Mouse (Mus musculus) midbrain, embryonic 11.5 days (tissue): ENCODE measurements at regions not wholly inside any gene's neighbourhood (a gene's known extent, or its start where the extent isn't known, plus 50 kb on each side); places are given as distances from the start of the nearest gene placed in this dataset.

Experiments
- ATAC-seq: fragments of 200-750 bp; cut with Nextera tagmentation; 2 replicates; pipeline ENCODE4 v1.8.0; 2017; ENCODE audit warnings: moderate TSS enrichment, moderate library complexity; ENCODE audit not compliant: low FRiP score
- DNase-seq: peaks from one replicate; pipeline ENCODE4 v3.0.0; 2015; ENCODE audit warnings: low spot score; ENCODE audit errors: missing footprints
- H3K27ac ChIP-seq: fragments of 300-500 bp; sonication (generic); 2 replicates; pipeline ENCODE4 v1.5.1; 2014; ENCODE audit warnings: low read depth, low read length
- H3K27me3 ChIP-seq: fragments of 300-500 bp; sonication (generic); 2 replicates; pipeline ENCODE4 v1.6.1; 2014; ENCODE audit warnings: mild to moderate bottlenecking, low read length, moderate library complexity, mixed read lengths; ENCODE audit not compliant: control insufficient read depth, insufficient read depth
- H3K36me3 ChIP-seq: fragments of 300-500 bp; sonication (generic); 2 replicates; pipeline ENCODE4 v1.6.1; 2014; ENCODE audit warnings: mild to moderate bottlenecking, low read length, moderate library complexity, mixed read lengths; ENCODE audit not compliant: control insufficient read depth, insufficient read depth
- H3K4me1 ChIP-seq: fragments of 300-500 bp; sonication (generic); 2 replicates; pipeline ENCODE4 v1.6.1; 2014; ENCODE audit warnings: low read length; ENCODE audit not compliant: control insufficient read depth, insufficient read depth
- H3K4me2 ChIP-seq: fragments of 300-500 bp; sonication (generic); 2 replicates; pipeline ENCODE4 v1.6.1; 2014; ENCODE audit warnings: mild to moderate bottlenecking, moderate library complexity
- H3K4me3 ChIP-seq: fragments of 300-500 bp; sonication (generic); 2 replicates; pipeline ENCODE4 v1.5.1; 2014; ENCODE audit warnings: low read depth, low read length
- H3K9ac ChIP-seq: fragments of 300-500 bp; sonication (generic); 2 replicates; pipeline ENCODE4 v1.6.1; 2014; ENCODE audit warnings: low read length
- H3K9me3 ChIP-seq: fragments of 300-500 bp; sonication (generic); 2 replicates; pipeline ENCODE4 v1.6.1; 2016; ENCODE audit warnings: low read length; ENCODE audit not compliant: control insufficient read depth
- WGBS: fragments of 180-500 bp; shearing (Covaris S2); extraction: QIAGEN DNeasy Blood & Tissue Kit; methylation state at CpG from one replicate; pipeline ENCODE4 v1.1.7; 2014; 5-methylcytosine and 5-hydroxymethylcytosine counted together

- no peak overlapping the region for H3K4me3 ChIP-seq
- no peak for ATAC-seq
- H3K27me3 ChIP-seq: no peaks in the 10 kb centered on the region
- H3K27ac ChIP-seq: no peak overlapping the region
- H3K9ac ChIP-seq: no peak overlapping the region
- no peak for DNase-seq
- H3K36me3 ChIP-seq: no peaks in the 10 kb centered on the region
- H3K9me3 ChIP-seq: no peaks in the 10 kb centered on the region
- WGBS: 73% methylated on average over 1 of the region's 1 CpGs
- no peak overlapping the region for H3K4me2 ChIP-seq
- no peaks in the 10 kb centered on the region for H3K4me1 ChIP-seq
Observed at GRCm38 (mm10) chr12:56144359-56144758, 201.3 kb downstream of the Mbip start.

GRCm38 (mm10) chr12:56143789-56144188 lies 201.9 kb downstream of the Mbip start:
- H3K27me3 ChIP-seq: no peaks in the 10 kb centered on the region
- no peak overlapping the region for H3K4me3 ChIP-seq
- DNase-seq (no peak), ATAC-seq (no peak)
- no peaks in the 10 kb centered on the region for H3K4me1 ChIP-seq
- H3K9ac ChIP-seq: no peak overlapping the region
- H3K27ac ChIP-seq: no peak overlapping the region
- no peaks in the 10 kb centered on the region for H3K9me3 ChIP-seq
- WGBS: 66% methylated on average over 2 of the region's 2 CpGs
- no peaks in the 10 kb centered on the region for H3K36me3 ChIP-seq
- H3K4me2 ChIP-seq: no peak overlapping the region

- H3K4me3 ChIP-seq: no peak overlapping the region
- no peaks in the 10 kb centered on the region for H3K9me3 ChIP-seq
- no peaks in the 10 kb centered on the region for H3K4me1 ChIP-seq
- ATAC-seq (no peak), DNase-seq (no peak)
- WGBS: 89% methylated on average over 4 of the region's 4 CpGs
- H3K36me3 ChIP-seq: no peaks in the 10 kb centered on the region
- H3K27ac ChIP-seq: no peak overlapping the region
- no peak overlapping the region for H3K4me2 ChIP-seq
- H3K27me3 ChIP-seq: no peaks in the 10 kb centered on the region
- H3K9ac ChIP-seq: no peak overlapping the region
Observed at GRCm38 (mm10) chr12:56114446-56114845, 231.2 kb downstream of the Mbip start.

- Histone ChIP-seq H3K27ac (no peak overlapping the region), H3K36me3 (no peaks in the 10 kb centered on the region), H3K4me3 (no peak overlapping the region), H3K9me3 (no peaks in the 10 kb centered on the region), H3K9ac (no peak overlapping the region), H3K4me1 (no peaks in the 10 kb centered on the region), H3K4me2 (no peak overlapping the region), H3K27me3 (no peaks in the 10 kb centered on the region)
- ATAC-seq: no peak
- DNase-seq: no peak
Observed at GRCm38 (mm10) chr12:56081406-56081805, 245.3 kb downstream of the Brms1l start.

GRCm38 (mm10) chr12:56064183-56064582 lies 228.1 kb downstream of the Brms1l start:
- no peak for DNase-seq

GRCm38 (mm10) chr12:56058876-56059275 lies 222.8 kb downstream of the Brms1l start:
- Histone ChIP-seq H3K36me3 (no peaks in the 10 kb centered on the region), H3K4me2 (no peak overlapping the region), H3K4me3 (no peak overlapping the region), H3K9ac (no peak overlapping the region), H3K27ac (no peak overlapping the region), H3K4me1 (no peaks in the 10 kb centered on the region), H3K27me3 (no peaks in the 10 kb centered on the region), H3K9me3 (no peaks in the 10 kb centered on the region)
- DNase-seq: no peak
- 87% methylated on average over 10 of the region's 10 CpGs for WGBS
- ATAC-seq: no peak

More at GRCm38 (mm10) chr12:56064183-56064582, 228.1 kb downstream of the Brms1l start:
- Histone ChIP-seq H3K27ac (no peak overlapping the region), H3K4me2 (no peak overlapping the region), H3K27me3 (no peaks in the 10 kb centered on the region), H3K4me1 (no peaks in the 10 kb centered on the region), H3K36me3 (no peaks in the 10 kb centered on the region), H3K4me3 (no peak overlapping the region), H3K9ac (no peak overlapping the region), H3K9me3 (no peaks in the 10 kb centered on the region)
- WGBS: 83% methylated on average over 7 of the region's 7 CpGs
- ATAC-seq: no peak

GRCm38 (mm10) chr12:56058463-56058862 lies 222.3 kb downstream of the Brms1l start:
- Histone ChIP-seq H3K4me1 (no peaks in the 10 kb centered on the region), H3K4me2 (no peak overlapping the region), H3K9me3 (no peaks in the 10 kb centered on the region), H3K9ac (no peak overlapping the region), H3K36me3 (no peaks in the 10 kb centered on the region), H3K27ac (no peak overlapping the region), H3K4me3 (no peak overlapping the region), H3K27me3 (no peaks in the 10 kb centered on the region)
- DNase-seq: peak; percentile 99
- ATAC-seq: 0 out of 2 replicates have a peak, but pooled peaks have one; percentile 58
- WGBS: 13% methylated on average over 17 of the region's 17 CpGs

- no peaks in the 10 kb centered on the region for H3K4me1 ChIP-seq
- peak; percentile 73 for DNase-seq
- no peaks in the 10 kb centered on the region for H3K9me3 ChIP-seq
- no peak overlapping the region for H3K4me2 ChIP-seq
- H3K27ac ChIP-seq: no peak overlapping the region
- no peaks in the 10 kb centered on the region for H3K36me3 ChIP-seq
- H3K9ac ChIP-seq: no peak overlapping the region
- no peak for ATAC-seq
- no peak overlapping the region for H3K4me3 ChIP-seq
- no peaks in the 10 kb centered on the region for H3K27me3 ChIP-seq
- WGBS: 85% methylated on average over 6 of the region's 6 CpGs
Observed at GRCm38 (mm10) chr12:56055382-56055781, 219.3 kb downstream of the Brms1l start.

- Histone ChIP-seq H3K9me3 (no peaks in the 10 kb centered on the region), H3K4me1 (no peaks in the 10 kb centered on the region), H3K27me3 (no peaks in the 10 kb centered on the region), H3K4me3 (no peak overlapping the region), H3K27ac (no peak overlapping the region), H3K36me3 (no peaks in the 10 kb centered on the region), H3K9ac (no peak overlapping the region), H3K4me2 (no peak overlapping the region)
- DNase-seq (no peak), ATAC-seq (no peak)
- 98% methylated on average over 3 of the region's 3 CpGs for WGBS
Observed at GRCm38 (mm10) chr12:56046050-56046449, 209.9 kb downstream of the Brms1l start.
